Mouse (Mus musculus) E14TG2a.4 (cell line): ENCODE results near the gene Lsm12.

Experiments used
- H3K27me3 ChIP-seq: 2 replicates; pipeline ENCODE4 v1.6.1; 2014; ENCODE audit warnings: low read length, control low read depth; ENCODE audit not compliant: insufficient read depth
- H3K36me3 ChIP-seq: 2 replicates; pipeline ENCODE4 v1.6.1; 2014; ENCODE audit warnings: low read length, control low read depth; ENCODE audit not compliant: insufficient read depth
- H3K4me1 ChIP-seq: replicated peaks from 2 replicates; pipeline ENCODE4 v1.6.1; 2014; ENCODE audit warnings: low read depth, low read length, control low read depth
- H3K4me3 ChIP-seq: replicated peaks from 2 replicates; pipeline ENCODE4 v1.5.1; 2014; ENCODE audit warnings: mild to moderate bottlenecking, low read length
- H3K9me3 ChIP-seq: 2 replicates; pipeline ENCODE4 v1.6.1; 2014; ENCODE audit warnings: low read length, control low read depth
- CTCF ChIP-seq: conservative IDR thresholded peaks from 2 replicates; pipeline ENCODE4 v1.5.1; 2014; ENCODE audit warnings: low read length
- NANOG ChIP-seq: IDR thresholded peaks from 2 replicates; pipeline ENCODE4 v1.6.1; 2014; ENCODE audit warnings: borderline replicate concordance, low read length, mixed read lengths
- POU5F1 ChIP-seq: IDR thresholded peaks from 2 replicates; pipeline ENCODE4 v1.6.1; 2014; ENCODE audit warnings: low read length, borderline replicate concordance

The Lsm12 gene

GRCm38 (mm10) chr11:102210185-102210584, 25.1 kb upstream of the Lsm12 start:
- TF ChIP-seq CTCF (no peak), NANOG (no peak), POU5F1 (no peak)
- peaks cover 28% of the 10 kb centered on the region for H3K36me3 ChIP-seq
- no peak overlapping the region for H3K4me3 ChIP-seq
- no peaks in the 10 kb centered on the region for H3K9me3 ChIP-seq
- H3K27me3 ChIP-seq: peaks cover 16% of the 10 kb centered on the region
- peaks cover 74% of the 10 kb centered on the region for H3K4me1 ChIP-seq

GRCm38 (mm10) chr11:102209742-102210141, 24.6 kb upstream of the Lsm12 start:
- Histone ChIP-seq H3K9me3 (no peaks in the 10 kb centered on the region), H3K4me1 (peaks cover 69% of the 10 kb centered on the region)

GRCm38 (mm10) chr11:102208846-102209245, 23.8 kb upstream of the Lsm12 start:
- peaks cover 40% of the 10 kb centered on the region for H3K36me3 ChIP-seq
- H3K9me3 ChIP-seq: no peaks in the 10 kb centered on the region
- H3K4me3 ChIP-seq: no peak overlapping the region
- no peak for TF ChIP-seq NANOG
- TF ChIP-seq POU5F1: no peak
- no peak for TF ChIP-seq CTCF
- H3K4me1 ChIP-seq: peaks cover 60% of the 10 kb centered on the region
- peaks cover 16% of the 10 kb centered on the region for H3K27me3 ChIP-seq

More at GRCm38 (mm10) chr11:102209742-102210141, 24.6 kb upstream of the Lsm12 start:
- TF ChIP-seq POU5F1: no peak
- peak; percentile 69 for TF ChIP-seq CTCF
- Histone ChIP-seq H3K4me3 (no peak overlapping the region), H3K27me3 (peaks cover 16% of the 10 kb centered on the region), H3K36me3 (peaks cover 32% of the 10 kb centered on the region)

- Histone ChIP-seq H3K9me3 (no peaks in the 10 kb centered on the region), H3K4me1 (peaks cover 55% of the 10 kb centered on the region), H3K4me3 (no peak overlapping the region), H3K27me3 (peaks cover 16% of the 10 kb centered on the region), H3K36me3 (peaks cover 41% of the 10 kb centered on the region)
- no peak for TF ChIP-seq CTCF
- TF ChIP-seq NANOG: no peak
- no peak for TF ChIP-seq POU5F1
Observed at GRCm38 (mm10) chr11:102207825-102208777, 23.0 kb upstream of the Lsm12 start.

- H3K36me3 ChIP-seq: peaks cover 47% of the 10 kb centered on the region
- H3K9me3 ChIP-seq: no peaks in the 10 kb centered on the region
- peaks cover 16% of the 10 kb centered on the region for H3K27me3 ChIP-seq
- H3K4me1 ChIP-seq: peaks cover 61% of the 10 kb centered on the region
- TF ChIP-seq CTCF (no peak), POU5F1 (no peak), NANOG (no peak)
- peak overlapping the region; percentile 74 for H3K4me3 ChIP-seq
Observed at GRCm38 (mm10) chr11:102206481-102206880, 21.4 kb upstream of the Lsm12 start.

GRCm38 (mm10) chr11:102201408-102201821, 16.3 kb upstream of the Lsm12 start:
- Histone ChIP-seq H3K36me3 (peaks cover 93% of the 10 kb centered on the region), H3K4me1 (peaks cover 44% of the 10 kb centered on the region), H3K9me3 (no peaks in the 10 kb centered on the region), H3K27me3 (peaks cover 4% of the 10 kb centered on the region), H3K4me3 (no peak overlapping the region)
- TF ChIP-seq CTCF: no peak
- no peak for TF ChIP-seq NANOG
- TF ChIP-seq POU5F1: no peak

GRCm38 (mm10) chr11:102199856-102200255, 14.8 kb upstream of the Lsm12 start:
- H3K36me3 ChIP-seq: peaks cover 95% of the 10 kb centered on the region

GRCm38 (mm10) chr11:102198245-102198644, 13.1 kb upstream of the Lsm12 start:
- H3K36me3 ChIP-seq: peaks cover 95% of the 10 kb centered on the region
- H3K27me3 ChIP-seq: no peaks in the 10 kb centered on the region
- H3K9me3 ChIP-seq: no peaks in the 10 kb centered on the region
- H3K4me1 ChIP-seq: peaks cover 48% of the 10 kb centered on the region
- TF ChIP-seq POU5F1 (no peak), NANOG (no peak), CTCF (no peak)
- no peak overlapping the region for H3K4me3 ChIP-seq

More at GRCm38 (mm10) chr11:102199856-102200255, 14.8 kb upstream of the Lsm12 start:
- H3K27me3 ChIP-seq: no peaks in the 10 kb centered on the region
- H3K9me3 ChIP-seq: no peaks in the 10 kb centered on the region
- H3K4me3 ChIP-seq: no peak overlapping the region
- peaks cover 42% of the 10 kb centered on the region for H3K4me1 ChIP-seq
- TF ChIP-seq NANOG: no peak
- TF ChIP-seq CTCF: no peak
- TF ChIP-seq POU5F1: no peak

GRCm38 (mm10) chr11:102196018-102196797, 11.1 kb upstream of the Lsm12 start:
- Histone ChIP-seq H3K9me3 (no peaks in the 10 kb centered on the region), H3K27me3 (peaks cover 2% of the 10 kb centered on the region; the same call in 1 of the 2 replicates), H3K36me3 (peaks cover 94% of the 10 kb centered on the region)

More at GRCm38 (mm10) chr11:102196018-102196797, 11.1 kb upstream of the Lsm12 start:
- Histone ChIP-seq H3K4me3 (no peak overlapping the region), H3K4me1 (peaks cover 33% of the 10 kb centered on the region)
- no peak for TF ChIP-seq NANOG
- TF ChIP-seq CTCF: no peak
- TF ChIP-seq POU5F1: no peak
